Mouse (Mus musculus): ENCODE results near the gene Gm6034. TPM values are rescaled to one million over a fixed set of nuclear protein-coding genes. Genes with fewer than 3 reads are reported as not detected.
"Not testable (repeated sequence)": the region's sequence is repeated elsewhere in the genome, so short reads cannot be mapped to it uniquely, and the experiment has no call there.

The Gm6034 gene
- total RNA-seq (2015; ENCODE audit: low replicate concordance) (not detected in 2 replicates), total RNA-seq (2017; ENCODE audit: low replicate concordance) (not detected in 2 replicates)

DNA sequence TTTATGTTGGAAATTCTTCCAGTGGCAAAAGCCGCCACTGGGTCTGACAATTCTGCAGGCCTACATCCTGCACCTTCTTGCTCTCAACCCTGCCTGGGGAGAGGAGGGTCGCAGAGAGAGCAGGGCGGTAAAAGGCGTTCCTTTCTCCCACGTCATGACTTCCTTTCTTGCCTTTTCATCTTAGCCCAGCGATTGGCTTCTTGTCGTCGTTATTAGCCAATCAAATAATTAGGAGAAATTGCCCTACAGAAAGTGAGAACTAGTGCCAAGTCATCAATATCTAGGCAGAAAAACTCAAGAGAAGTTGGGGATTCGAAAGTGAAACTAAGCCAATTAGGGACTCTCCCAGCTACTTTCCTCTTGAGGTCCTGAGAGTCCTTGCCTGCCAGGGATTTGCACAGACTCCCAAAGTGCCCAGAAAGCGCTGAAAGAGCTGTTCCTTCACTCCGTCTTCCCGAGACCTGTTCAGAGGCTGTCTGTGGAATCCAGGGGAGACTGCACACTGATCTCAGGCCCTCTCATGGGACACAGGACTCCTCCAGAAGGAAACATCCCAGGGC, at the start of gene Gm6034, which contains the start of gene H2-T22:
Gm6034 (plus strand) TSS at position 352 of the 560 bp plus-strand sequence.
H2-T22 (minus strand) TSS at position 138 of the 560 bp plus-strand sequence.
- ATAC-seq (replicated peaks; ENCODE audit: low FRiP score, poor library complexity, severe bottlenecking) = peak; percentile 94

GRCm38 (mm10) chr17:35993675-35994074, 49.1 kb upstream of the Gm6034 start:
- peak; percentile 51 for ATAC-seq (replicated peaks; ENCODE audit: low FRiP score, poor library complexity, severe bottlenecking)

- ATAC-seq (replicated peaks; ENCODE audit: low FRiP score, poor library complexity, severe bottlenecking) = peak; percentile 71
These were observed 48.4 kb upstream of the Gm6034 start for GRCm38 (mm10) chr17:35994175-35994878.

DNA sequence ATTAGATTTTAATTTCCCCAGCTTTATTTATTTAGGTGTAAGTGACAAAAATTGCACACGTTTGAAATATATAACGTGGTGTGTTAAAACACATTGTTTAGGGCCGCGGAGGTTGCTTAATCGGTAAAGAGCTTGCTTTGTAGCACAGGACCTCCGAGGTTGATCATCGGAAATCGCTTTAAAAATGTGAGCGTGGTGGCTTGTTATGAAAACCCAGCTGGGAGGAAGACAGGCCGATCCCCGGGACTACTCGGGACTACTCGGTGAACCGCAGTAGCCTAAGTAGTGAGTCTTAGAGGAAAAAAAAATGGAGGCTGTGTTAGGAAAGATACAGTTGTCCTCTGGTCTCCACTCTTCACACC, 47.9 kb upstream of the Gm6034 start:
- ATAC-seq (replicated peaks; ENCODE audit: low FRiP score, poor library complexity, severe bottlenecking) = no peak

- ATAC-seq (replicated peaks; ENCODE audit: low FRiP score, poor library complexity, severe bottlenecking) = peak; percentile 50
These were observed 45.8 kb upstream of the Gm6034 start for GRCm38 (mm10) chr17:35996949-35997348.

GRCm38 (mm10) chr17:35997713-35998510, 44.8 kb upstream of the Gm6034 start:
- ATAC-seq (replicated peaks; ENCODE audit: low FRiP score, poor library complexity, severe bottlenecking) = peak; percentile 59

DNA sequence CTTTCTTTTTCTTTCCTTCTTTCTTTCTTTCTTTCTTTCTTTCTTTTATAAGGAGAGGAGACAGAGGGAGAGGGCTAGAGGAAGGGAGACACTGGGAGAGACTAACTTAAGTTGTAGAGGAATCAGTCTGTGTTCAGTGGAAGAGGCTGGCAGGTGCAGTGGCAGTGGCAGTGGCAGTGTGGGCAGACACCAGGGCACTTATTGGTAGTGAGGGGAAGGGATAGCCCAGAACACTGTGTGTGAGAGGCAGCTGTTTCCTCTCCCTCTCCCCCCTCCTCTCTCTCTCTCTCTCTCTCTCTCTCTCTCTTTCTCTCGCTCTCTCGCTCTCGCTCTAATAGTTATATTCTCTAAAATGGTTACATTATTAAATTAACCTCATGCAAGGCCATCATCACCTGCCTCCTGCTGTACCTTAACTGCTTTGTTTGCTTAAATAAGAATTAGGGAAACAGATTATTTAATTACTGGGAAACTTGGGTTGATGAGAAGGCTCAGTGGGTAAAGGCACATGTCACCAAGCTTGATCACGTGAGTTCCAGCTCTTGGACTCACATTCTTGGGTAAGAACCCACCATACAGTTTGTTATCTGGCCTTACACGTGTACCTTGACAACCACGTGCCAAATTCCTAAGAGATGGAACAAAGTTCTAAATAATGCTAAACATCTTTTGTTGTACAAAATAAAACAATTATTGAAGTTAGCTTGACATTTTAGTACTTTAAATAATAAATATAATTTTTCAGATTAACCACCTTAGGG, 44.0 kb upstream of the Gm6034 start:
- ATAC-seq (replicated peaks; ENCODE audit: low FRiP score, poor library complexity, severe bottlenecking) = no peak

DNA sequence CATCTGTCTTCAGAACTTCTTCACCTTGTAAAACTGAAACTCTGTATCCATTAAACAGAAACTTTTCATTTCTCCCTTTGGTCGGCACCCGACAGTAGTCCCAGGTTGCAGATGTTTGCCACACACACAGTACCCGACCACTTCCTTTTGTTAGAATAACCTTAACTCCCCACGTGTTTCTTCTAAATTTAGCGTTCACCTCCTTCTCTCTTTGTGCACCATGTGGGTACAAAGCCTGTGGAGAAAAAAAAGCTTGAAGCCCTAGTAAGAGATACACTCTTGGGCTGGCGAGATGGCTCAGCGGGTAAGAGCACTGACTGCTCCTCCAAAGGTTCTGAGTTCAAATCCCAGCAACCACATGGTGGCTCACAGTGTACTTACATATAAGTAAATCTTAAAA, 43.4 kb upstream of the Gm6034 start:
- no peak for ATAC-seq (replicated peaks; ENCODE audit: low FRiP score, poor library complexity, severe bottlenecking)

GRCm38 (mm10) chr17:36000349-36000748, 42.4 kb upstream of the Gm6034 start:
- ATAC-seq (replicated peaks; ENCODE audit: low FRiP score, poor library complexity, severe bottlenecking) = peak; percentile 32

GRCm38 (mm10) chr17:36001121-36001897, 41.5 kb upstream of the Gm6034 start:
- ATAC-seq (replicated peaks; ENCODE audit: low FRiP score, poor library complexity, severe bottlenecking) = peak; percentile 43

DNA sequence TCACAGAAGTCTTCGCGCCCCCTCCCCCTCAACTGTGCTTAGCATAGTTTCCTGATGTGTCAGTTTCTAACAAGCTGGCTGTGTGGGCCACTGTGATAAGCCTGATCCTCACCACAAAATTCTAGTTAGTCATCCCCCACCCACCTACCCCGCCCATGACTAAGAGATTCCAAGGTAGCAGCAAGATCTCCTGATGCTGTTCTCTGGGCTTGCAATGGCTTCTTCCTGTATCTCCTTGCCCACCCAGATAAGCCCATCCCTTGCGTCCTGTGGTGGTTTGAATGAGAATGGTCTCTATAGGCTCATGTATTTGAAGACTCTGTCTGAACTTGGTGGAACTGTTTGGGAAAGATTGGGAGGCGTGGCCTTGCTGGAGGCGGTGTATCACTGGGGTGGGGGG, 40.8 kb upstream of the Gm6034 start:
- peak; percentile 63 for ATAC-seq (replicated peaks; ENCODE audit: low FRiP score, poor library complexity, severe bottlenecking)

DNA sequence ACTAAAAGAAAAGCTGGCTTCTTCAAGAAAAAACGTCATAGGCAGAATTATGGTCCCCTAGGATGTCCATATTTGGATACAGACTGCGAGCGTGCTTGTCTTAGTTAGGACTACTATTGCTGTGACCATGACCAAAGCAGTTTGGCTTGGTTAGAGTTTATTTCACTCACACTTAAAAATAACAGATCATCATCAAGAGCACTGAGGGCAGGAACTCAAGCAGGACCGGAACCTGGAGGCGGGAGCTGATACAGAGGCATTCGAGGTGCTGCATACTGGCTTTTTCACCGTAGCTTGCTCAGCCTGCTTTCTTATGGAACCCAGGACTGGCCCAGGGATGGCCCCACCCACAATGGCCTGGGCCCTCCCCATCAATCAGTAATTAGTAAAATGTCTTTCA, 39.4 kb upstream of the Gm6034 start:
- no peak for ATAC-seq (replicated peaks; ENCODE audit: low FRiP score, poor library complexity, severe bottlenecking)

GRCm38 (mm10) chr17:36004409-36004808, 38.4 kb upstream of the Gm6034 start:
- ATAC-seq (replicated peaks; ENCODE audit: low FRiP score, poor library complexity, severe bottlenecking) = not testable (repeated sequence)

DNA sequence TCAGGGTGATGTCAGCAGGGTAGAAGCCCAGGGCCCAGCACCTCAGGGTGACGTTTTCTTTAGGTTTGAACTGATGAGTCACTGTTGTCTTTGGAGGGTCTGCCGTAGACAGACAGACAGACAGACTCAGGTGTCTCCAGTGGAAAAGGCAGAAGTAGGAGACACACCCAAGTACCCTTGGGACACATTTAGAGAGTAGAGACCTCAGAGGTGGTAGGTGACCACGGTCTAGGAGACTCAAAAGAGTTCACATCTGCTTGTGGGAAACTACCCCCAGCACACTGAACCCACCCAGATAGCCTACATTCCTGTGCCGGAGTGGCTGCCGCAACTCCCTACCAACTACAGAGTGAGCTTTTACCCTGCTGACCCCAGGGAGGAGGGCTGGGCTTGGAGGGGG, 27.8 kb upstream of the Gm6034 start:
- no peak for ATAC-seq (replicated peaks; ENCODE audit: low FRiP score, poor library complexity, severe bottlenecking)

DNA sequence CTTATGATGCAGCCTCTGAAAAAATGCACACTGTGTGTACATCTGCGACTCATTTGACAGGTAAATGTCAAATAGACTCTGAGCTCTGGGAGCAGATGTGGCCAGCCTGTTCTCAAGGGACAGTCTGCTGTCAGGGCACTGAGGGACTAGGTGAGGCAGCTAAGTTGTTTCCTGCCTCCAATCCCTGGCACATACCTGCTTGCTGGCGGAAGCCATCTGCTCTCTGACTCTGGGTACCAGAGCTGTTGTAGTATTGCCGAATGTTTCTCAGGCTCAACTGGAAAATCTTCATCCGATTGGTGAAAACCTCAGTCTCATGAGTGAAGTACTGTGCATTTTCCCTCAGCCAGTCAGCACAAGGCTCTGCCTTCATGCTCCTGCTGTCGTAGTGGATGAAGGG, 25.7 kb upstream of the Gm6034 start:
- no peak for ATAC-seq (replicated peaks; ENCODE audit: low FRiP score, poor library complexity, severe bottlenecking)

GRCm38 (mm10) chr17:36018979-36019378, 23.8 kb upstream of the Gm6034 start:
- no peak for ATAC-seq (replicated peaks; ENCODE audit: low FRiP score, poor library complexity, severe bottlenecking)

DNA sequence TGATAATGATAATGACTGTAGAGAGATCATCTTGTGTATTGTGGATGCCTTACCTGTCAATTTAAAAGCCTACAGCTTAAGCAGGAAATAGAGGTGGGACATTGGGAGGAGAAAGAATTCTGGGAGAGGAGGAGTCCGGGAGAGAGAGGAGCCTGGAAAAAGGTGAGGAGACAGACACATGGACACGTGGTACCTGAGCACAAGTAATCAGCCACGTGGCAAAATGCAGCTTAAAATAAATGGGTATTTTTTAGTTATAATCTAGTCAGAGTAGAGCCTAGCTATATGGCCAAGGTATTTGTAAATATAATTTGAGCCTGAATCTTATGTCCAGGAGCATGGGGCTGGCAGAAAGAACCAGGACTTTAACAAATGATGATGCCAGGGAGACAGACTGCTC, 23.2 kb upstream of the Gm6034 start:
- ATAC-seq (replicated peaks; ENCODE audit: low FRiP score, poor library complexity, severe bottlenecking) = no peak

DNA sequence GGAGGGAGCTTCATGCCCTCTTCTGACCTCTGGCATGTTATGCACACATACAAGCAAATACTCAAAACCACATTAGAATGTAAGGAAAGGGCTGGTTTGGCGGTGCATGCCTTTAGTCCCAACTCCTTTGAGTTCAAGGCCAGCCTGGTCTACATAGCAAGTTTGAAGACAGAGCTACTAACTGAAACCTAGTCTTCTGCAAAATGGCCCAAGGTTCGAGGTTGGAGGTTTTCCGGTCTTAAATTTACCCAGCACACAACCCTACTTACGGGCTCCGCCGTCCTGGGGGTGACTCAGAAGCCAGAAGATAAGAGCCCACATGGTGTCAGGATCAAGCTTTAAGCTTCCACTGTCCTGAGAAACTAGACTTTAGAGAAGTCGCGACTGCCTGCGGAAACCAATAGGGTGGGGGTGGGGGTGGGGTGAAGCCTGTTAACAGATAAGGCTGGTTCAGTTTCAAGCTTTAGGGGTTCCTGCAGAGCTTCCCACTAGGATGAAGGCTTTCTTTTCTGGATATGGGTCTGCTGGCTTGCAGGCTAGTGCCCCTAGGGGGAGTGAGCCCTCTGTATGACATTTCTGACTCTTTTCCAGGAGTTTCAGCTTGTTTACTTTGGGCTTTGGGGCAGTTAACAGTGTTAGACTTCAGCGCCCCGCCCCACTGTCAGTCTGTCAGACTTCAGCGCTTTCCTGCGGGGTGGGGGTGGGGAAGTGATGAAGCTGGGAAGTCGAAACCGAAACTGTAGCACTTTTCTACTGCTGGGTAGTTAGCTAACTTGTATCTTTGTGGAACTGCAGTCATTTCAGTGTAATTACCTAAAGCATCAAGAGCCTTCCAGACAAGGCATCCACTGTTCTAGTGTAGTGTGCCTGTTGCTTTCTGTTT, 22.3 kb upstream of the Gm6034 start, which contains the start of gene H2-T24:
H2-T24 (minus strand) TSS at position 370 of the 883 bp plus-strand sequence.
- ATAC-seq (replicated peaks; ENCODE audit: low FRiP score, poor library complexity, severe bottlenecking) = peak; percentile 85

Data from erythroblast, adult 5-6 weeks (primary cell).